8 mouse cellular contexts compared by ENCODE assay signal in the genomic region with DNA sequence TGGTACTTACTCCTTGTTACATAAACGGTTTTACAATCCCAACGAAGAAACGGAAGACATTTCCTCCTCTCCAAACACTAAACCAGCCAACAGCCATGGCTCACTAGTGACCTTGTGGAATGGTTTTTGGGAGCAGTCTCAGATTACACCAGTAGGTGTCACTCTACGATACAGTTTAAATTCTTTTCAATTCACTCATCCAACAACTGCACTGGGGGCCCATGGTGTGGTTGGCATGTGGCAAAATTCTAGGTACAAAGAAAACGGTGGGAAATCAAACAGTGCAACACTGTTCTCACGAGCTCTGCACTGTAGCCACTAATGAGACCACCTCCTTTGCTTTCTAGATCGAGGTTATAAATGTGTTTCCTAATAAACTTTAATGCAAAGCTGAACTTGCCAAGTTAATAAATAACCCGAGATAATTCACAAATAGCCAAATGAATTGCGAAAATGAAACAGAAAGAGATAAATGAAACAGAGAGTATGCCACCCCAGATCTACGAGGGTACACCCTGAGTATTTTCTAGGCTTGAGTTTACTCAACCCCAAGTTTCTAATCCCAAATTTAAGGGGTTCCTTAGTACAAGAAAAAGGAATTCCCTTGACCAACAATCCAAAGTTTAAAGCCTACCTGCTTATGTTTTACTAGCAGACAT.
DNase-seq lines count a peak whose midpoint lies in the region; ATAC-seq and TF ChIP-seq lines count a peak whose summit lies in the region.
"Had no signal": no experiment of that assay in that cellular context is flagged by ENCODE, and none has a peak within 500 bp of the region (broad histone marks: within the 10 kb centered on the region; RNA-seq: fewer than 3 reads in every experiment).

No protein-coding gene starts in this region.

- no peaks in the 10 kb centered on the region for H3K27me3 ChIP-seq in intestine, embryonic 14.5 days (replicated peaks; ENCODE audit: control insufficient read depth, insufficient read depth, low read length)
- no peaks in the 10 kb centered on the region for H3K27me3 ChIP-seq in neural tube, embryonic 11.5 days (ENCODE audit: control insufficient read depth, insufficient read depth, low read length)
- H3K27me3 ChIP-seq: megakaryocyte, embryonic 14.5 days had no signal

- H3K36me3 ChIP-seq in intestine, embryonic 14.5 days (ENCODE audit: control insufficient read depth, insufficient read depth, low read length) = peaks cover 4% of the 10 kb centered on the region; the same call in 1 of the 2 replicates
- H3K36me3 ChIP-seq in neural tube, embryonic 11.5 days (ENCODE audit: control insufficient read depth, insufficient read depth, low read length) = no peaks in the 10 kb centered on the region

- no peak overlapping the region for H3K4me3 ChIP-seq in cortical plate, adult 2 months (ENCODE audit: insufficient read depth, low read length)
- no peak overlapping the region for H3K4me3 ChIP-seq in intestine, embryonic 14.5 days (ENCODE audit: low read depth, low read length)
- no peak overlapping the region for H3K4me3 ChIP-seq in neural tube, embryonic 11.5 days (ENCODE audit: low read depth, low read length)
- H3K4me3 ChIP-seq: megakaryocyte, embryonic 14.5 days had no signal

- no peak overlapping the region for H3K9ac ChIP-seq in intestine, embryonic 14.5 days (ENCODE audit: low read length)
- H3K9ac ChIP-seq in neural tube, embryonic 11.5 days (ENCODE audit: low read length) = no peak overlapping the region

- peak; percentile 68 for TF ChIP-seq CTCF in cortical plate, adult 2 months (IDR thresholded peaks at IDR 0.05; ENCODE audit: extremely low read depth, insufficient read depth, low read length)

- no peak overlapping the region for H3K4me2 ChIP-seq in intestine, embryonic 14.5 days (ENCODE audit: low read length)
- H3K4me2 ChIP-seq in neural tube, embryonic 11.5 days (ENCODE audit: low read depth) = no peak overlapping the region

- TF ChIP-seq POLR2A in cortical plate, adult 2 months (IDR thresholded peaks at IDR 0.05; ENCODE audit: extremely low read depth, insufficient read depth, low read length) = no peak

- intact Hi-C loops in left cerebral cortex, postnatal 4 days (cut with DNase I) = loop anchor here (5.0 kb wide), 1 partner anchor 35 kb away; no protein-coding TSS in a partner anchor

- peak; percentile 52 for ATAC-seq in activated CD4-positive, CD25-positive, alpha-beta regulatory T cell, adult 4 months
- ATAC-seq in intestine, embryonic 14.5 days (replicated peaks; ENCODE audit: low FRiP score, low TSS enrichment, low read depth) = no peak; the same call in 1 of the 2 replicates
- no peak for ATAC-seq in neural tube, embryonic 11.5 days (ENCODE audit: insufficient read depth, low FRiP score, low TSS enrichment)

- H3K4me1 ChIP-seq in cortical plate, adult 2 months (ENCODE audit: control insufficient read depth, insufficient read depth, low read length) = peaks cover 1% of the 10 kb centered on the region; the same call in 1 of the 2 replicates
- no peaks in the 10 kb centered on the region for H3K4me1 ChIP-seq in intestine, embryonic 14.5 days (replicated peaks; ENCODE audit: control insufficient read depth, insufficient read depth, low read length)
- H3K4me1 ChIP-seq in neural tube, embryonic 11.5 days (ENCODE audit: control insufficient read depth, insufficient read depth, low read length) = no peaks in the 10 kb centered on the region

- 42% methylated on average over 10 of the region's 10 CpGs for WGBS in intestine, embryonic 14.5 days
- 59% methylated on average over 10 of the region's 10 CpGs for WGBS in neural tube, embryonic 11.5 days

- no peak overlapping the region for H3K27ac ChIP-seq in cortical plate, adult 2 months (ENCODE audit: insufficient read depth, low read length)
- no peak overlapping the region for H3K27ac ChIP-seq in intestine, embryonic 14.5 days (ENCODE audit: low read depth)
- no peak overlapping the region for H3K27ac ChIP-seq in neural tube, embryonic 11.5 days (ENCODE audit: low read depth, low read length)

- no peaks in the 10 kb centered on the region for H3K9me3 ChIP-seq in intestine, embryonic 14.5 days (ENCODE audit: control insufficient read depth, low read length)
- H3K9me3 ChIP-seq in neural tube, embryonic 11.5 days (ENCODE audit: control insufficient read depth, low read length) = no peaks in the 10 kb centered on the region
- H3K9me3 ChIP-seq: megakaryocyte, embryonic 14.5 days had no signal

- DNase-seq in testis, postnatal 10 days (ENCODE audit: low spot score) = peak; percentile 71
- no peak for DNase-seq in testis, postnatal 14 days (ENCODE audit: low spot score)
- DNase-seq in intestine, embryonic 14.5 days (ENCODE audit: low spot score) = peak; percentile 83
- DNase-seq in left cerebral cortex, postnatal 4 days = peak; percentile 63
- peak; percentile 53 for DNase-seq in neural tube, embryonic 11.5 days (ENCODE audit: low spot score)
